Mouse (Mus musculus): ENCODE data around the gene Taok2. TPM values are rescaled to one million over a fixed set of nuclear protein-coding genes. Genes with fewer than 3 reads are reported as not detected.

The Taok2 gene
- polyA plus RNA-seq, 1 experiment from 2014 or later, result 33.2 TPM

DNA sequence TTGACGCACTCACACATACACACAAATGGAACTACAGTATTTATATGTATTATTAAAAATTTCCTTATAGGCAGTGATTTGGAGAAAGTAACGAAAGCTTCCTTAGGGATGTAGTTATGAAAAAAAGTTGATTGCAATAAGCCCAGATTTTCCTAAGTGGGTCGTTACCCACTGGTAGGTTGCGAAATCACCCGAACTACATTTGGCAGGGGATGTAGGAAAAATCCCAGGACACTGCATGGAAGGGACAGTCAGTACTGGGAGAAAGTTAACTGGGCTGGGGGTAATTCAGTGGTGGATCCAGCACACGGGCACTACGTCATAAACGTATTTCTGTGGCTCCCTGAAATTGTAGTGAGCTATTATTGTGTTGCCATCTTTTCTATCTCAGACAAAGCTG, 68.0 kb downstream of the Taok2 start:
- Histone ChIP-seq H3K9me3 (no peaks in the 10 kb centered on the region), H3K27ac (no peak overlapping the region), H3K36me3 (no peaks in the 10 kb centered on the region), H3K4me1 (no peaks in the 10 kb centered on the region), H3K4me3 (no peak overlapping the region), H3K27me3 (ENCODE audit: insufficient read depth, poor library complexity, severe bottlenecking) (0 out of 2 replicates have a peak, but pooled peaks cover 8% of the 10 kb centered on the region)
- WGBS, result 87% methylated on average over 8 of the region's 8 CpGs
- no peak for DNase-seq (ENCODE audit: low spot score)

DNA sequence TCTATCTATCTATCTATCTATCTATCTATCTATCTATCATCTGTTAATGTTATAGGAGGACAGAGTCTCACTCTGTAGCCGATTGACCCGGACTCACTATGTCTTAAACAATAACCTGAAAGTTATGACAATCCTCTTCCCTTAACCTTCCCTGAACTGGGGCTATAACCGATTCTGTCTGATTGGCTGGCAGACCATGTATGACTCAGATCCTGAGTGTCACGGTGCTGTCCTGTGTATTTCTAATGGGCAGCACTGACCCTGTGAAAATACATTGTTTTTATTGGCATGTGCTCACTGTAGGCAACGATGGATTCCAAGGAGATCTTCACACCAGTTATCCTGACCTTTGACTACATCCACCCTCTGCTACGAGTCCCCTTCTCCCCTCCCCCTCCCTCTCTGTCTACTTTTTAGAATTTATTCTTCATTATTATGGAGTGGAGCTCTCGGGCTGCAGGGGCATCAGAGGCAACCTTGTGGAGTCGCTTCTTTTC, 68.7 kb downstream of the Taok2 start:
- no peaks in the 10 kb centered on the region for H3K9me3 ChIP-seq
- no peak overlapping the region for H3K4me3 ChIP-seq
- DNase-seq (ENCODE audit: low spot score), result no peak
- H3K4me1 ChIP-seq, result no peaks in the 10 kb centered on the region
- H3K27ac ChIP-seq, result no peak overlapping the region
- 63% methylated on average over 8 of the region's 8 CpGs for WGBS
- no peaks in the 10 kb centered on the region for H3K36me3 ChIP-seq
- H3K27me3 ChIP-seq (ENCODE audit: insufficient read depth, poor library complexity, severe bottlenecking), result 0 out of 2 replicates have a peak, but pooled peaks cover 8% of the 10 kb centered on the region

Other genes with a start within 250 kb of the Taok2 start
- 36.6 and 44.3 TPM in 2 replicates for gene Sgf29, start 235.4 kb downstream of the Taok2 start, polyA plus RNA-seq (2016; fragmentation: Nextera tagmentation; extraction: Ambion mirVana)
- gene Sult1a1, start 208.3 kb downstream of the Taok2 start, polyA plus RNA-seq (2016; fragmentation: Nextera tagmentation; extraction: Ambion mirVana), result 0.34 and 0.94 TPM in 2 replicates
- gene Bola2, start 189.3 kb downstream of the Taok2 start, polyA plus RNA-seq (2016; fragmentation: Nextera tagmentation; extraction: Ambion mirVana), result 135 and 159 TPM in 2 replicates
- gene Slx1b, start 188.9 kb downstream of the Taok2 start, polyA plus RNA-seq (2016; fragmentation: Nextera tagmentation; extraction: Ambion mirVana), result 6.9 and 8.8 TPM in 2 replicates
- 10.0 and 21.7 TPM in 2 replicates for gene Coro1a, start 176.9 kb downstream of the Taok2 start, polyA plus RNA-seq (2016; fragmentation: Nextera tagmentation; extraction: Ambion mirVana)
- 59.6 and 69.8 TPM in 2 replicates for gene Mapk3, start 125.1 kb downstream of the Taok2 start, polyA plus RNA-seq (2016; fragmentation: Nextera tagmentation; extraction: Ambion mirVana)
- 1.3 and 1.5 TPM in 2 replicates for gene Gdpd3, start 118.4 kb downstream of the Taok2 start, polyA plus RNA-seq (2016; fragmentation: Nextera tagmentation; extraction: Ambion mirVana)
- gene Ypel3, start 107.7 kb downstream of the Taok2 start, polyA plus RNA-seq (2016; fragmentation: Nextera tagmentation; extraction: Ambion mirVana), result 43.4 and 66.0 TPM in 2 replicates
- gene Tbx6, start 103.2 kb downstream of the Taok2 start, polyA plus RNA-seq (2016; fragmentation: Nextera tagmentation; extraction: Ambion mirVana), result 0.23 and 0.53 TPM in 2 replicates
- gene Ppp4c, start 92.2 kb downstream of the Taok2 start, polyA plus RNA-seq (2016; fragmentation: Nextera tagmentation; extraction: Ambion mirVana), result 233 and 325 TPM in 2 replicates
- 0.06 and 0.38 TPM in 2 replicates for gene Fam57b, start 87.0 kb downstream of the Taok2 start, polyA plus RNA-seq (2016; fragmentation: Nextera tagmentation; extraction: Ambion mirVana)
- gene 4930451I11Rik, start 53.1 kb downstream of the Taok2 start, polyA plus RNA-seq (2016; fragmentation: Nextera tagmentation; extraction: Ambion mirVana), result not detected in 2 replicates
- gene Doc2a, start 37.3 kb downstream of the Taok2 start, polyA plus RNA-seq (2016; fragmentation: Nextera tagmentation; extraction: Ambion mirVana), result 0.28 and 0.64 TPM in 2 replicates
- gene Hirip3, start 22.7 kb downstream of the Taok2 start, polyA plus RNA-seq (2016; fragmentation: Nextera tagmentation; extraction: Ambion mirVana), result 31.1 and 35.0 TPM in 2 replicates
- gene Ino80e, start 22.3 kb downstream of the Taok2 start, polyA plus RNA-seq (2016; fragmentation: Nextera tagmentation; extraction: Ambion mirVana), result 79.1 and 92.0 TPM in 2 replicates
- 18.6 and 20.7 TPM in 2 replicates for gene Tmem219, start 38.2 kb upstream of the Taok2 start, polyA plus RNA-seq (2016; fragmentation: Nextera tagmentation; extraction: Ambion mirVana)
- gene Kctd13, start 44.2 kb upstream of the Taok2 start, polyA plus RNA-seq (2016; fragmentation: Nextera tagmentation; extraction: Ambion mirVana), result 15.5 and 21.3 TPM in 2 replicates
- not detected in 2 replicates for gene Asphd1, start 64.9 kb upstream of the Taok2 start, polyA plus RNA-seq (2016; fragmentation: Nextera tagmentation; extraction: Ambion mirVana)
- gene Sez6l2, start 65.9 kb upstream of the Taok2 start, polyA plus RNA-seq (2016; fragmentation: Nextera tagmentation; extraction: Ambion mirVana), result 0.15 and 0.35 TPM in 2 replicates
- gene Cdipt, start 91.2 kb upstream of the Taok2 start, polyA plus RNA-seq (2016; fragmentation: Nextera tagmentation; extraction: Ambion mirVana), result 87.4 and 89.3 TPM in 2 replicates
- gene Cdiptos, start 91.4 kb upstream of the Taok2 start, polyA plus RNA-seq (2016; fragmentation: Nextera tagmentation; extraction: Ambion mirVana), result 1.3 and 1.5 TPM in 2 replicates
- 8.4 and 9.9 TPM in 2 replicates for gene Mvp, start 129.9 kb upstream of the Taok2 start, polyA plus RNA-seq (2016; fragmentation: Nextera tagmentation; extraction: Ambion mirVana)
- gene Pagr1b, start 131.8 kb upstream of the Taok2 start, polyA plus RNA-seq (2016; fragmentation: Nextera tagmentation; extraction: Ambion mirVana), result 0.41 TPM in 1 of 2 replicates, not detected in the other
- gene Pagr1a, start 132.6 kb upstream of the Taok2 start, polyA plus RNA-seq (2016; fragmentation: Nextera tagmentation; extraction: Ambion mirVana), result 64.1 and 99.6 TPM in 2 replicates
- gene Gm42742, start 136.4 kb upstream of the Taok2 start, polyA plus RNA-seq (2016; fragmentation: Nextera tagmentation; extraction: Ambion mirVana), result 20.6 and 46.6 TPM in 2 replicates
- gene Prrt2, start 136.5 kb upstream of the Taok2 start, polyA plus RNA-seq (2016; fragmentation: Nextera tagmentation; extraction: Ambion mirVana), result 2.4 and 3.2 TPM in 2 replicates
- 41.5 and 66.9 TPM in 2 replicates for gene Maz, start 142.3 kb upstream of the Taok2 start, polyA plus RNA-seq (2016; fragmentation: Nextera tagmentation; extraction: Ambion mirVana)
- gene Kif22, start 157.8 kb upstream of the Taok2 start, polyA plus RNA-seq (2016; fragmentation: Nextera tagmentation; extraction: Ambion mirVana), result 110 and 145 TPM in 2 replicates
- not detected in 2 replicates for gene Zg16, start 202.6 kb upstream of the Taok2 start, polyA plus RNA-seq (2016; fragmentation: Nextera tagmentation; extraction: Ambion mirVana)
- 0.73 and 1.0 TPM in 2 replicates for gene AI467606, start 206.7 kb upstream of the Taok2 start, polyA plus RNA-seq (2016; fragmentation: Nextera tagmentation; extraction: Ambion mirVana)
- 7.2 and 14.5 TPM in 2 replicates for gene Qprt, start 237.5 kb upstream of the Taok2 start, polyA plus RNA-seq (2016; fragmentation: Nextera tagmentation; extraction: Ambion mirVana)